Mouse (Mus musculus): ENCODE results near the gene Pkp1. TPM values are rescaled to one million over a fixed set of nuclear protein-coding genes. Genes with fewer than 3 reads are reported as not detected.

Pkp1 gene
- polyA plus RNA-seq, 1 experiment from 2014 or later: not detected

GRCm38 (mm10) chr1:135844481-135844880, 74.5 kb downstream of the Pkp1 start:
- ATAC-seq (ENCODE audit: low FRiP score, low TSS enrichment): no peak
- no peak overlapping the region for H3K4me2 ChIP-seq (replicated peaks; ENCODE audit: low read depth, low read length)
- 64% methylated on average over 6 of the region's 6 CpGs for WGBS

GRCm38 (mm10) chr1:135843519-135844262, 75.3 kb downstream of the Pkp1 start:
- no peaks in the 10 kb centered on the region for H3K9me3 ChIP-seq (ENCODE audit: control insufficient read depth, low read length)
- no peaks in the 10 kb centered on the region for H3K4me1 ChIP-seq (ENCODE audit: control insufficient read depth, insufficient read depth, low read length)
- no peak for ATAC-seq (ENCODE audit: low FRiP score, low TSS enrichment)
- no peak overlapping the region for H3K27ac ChIP-seq (ENCODE audit: low read depth, low read length)
- WGBS: 83% methylated on average over 10 of the region's 10 CpGs
- no peak overlapping the region for H3K4me2 ChIP-seq (replicated peaks; ENCODE audit: low read depth, low read length)
- H3K27me3 ChIP-seq (ENCODE audit: control insufficient read depth, insufficient read depth, low read length): no peaks in the 10 kb centered on the region
- H3K4me3 ChIP-seq (ENCODE audit: low read length): no peak overlapping the region
- H3K36me3 ChIP-seq (ENCODE audit: control insufficient read depth, insufficient read depth, low read length): no peaks in the 10 kb centered on the region
- H3K9ac ChIP-seq (ENCODE audit: low read depth, low read length): no peak overlapping the region; the same call in 1 of the 2 replicates

More at GRCm38 (mm10) chr1:135844481-135844880, 74.5 kb downstream of the Pkp1 start:
- no peaks in the 10 kb centered on the region for H3K36me3 ChIP-seq (ENCODE audit: control insufficient read depth, insufficient read depth, low read length)
- H3K4me3 ChIP-seq (ENCODE audit: low read length): no peak overlapping the region
- no peak overlapping the region for H3K9ac ChIP-seq (ENCODE audit: low read depth, low read length)
- H3K9me3 ChIP-seq (ENCODE audit: control insufficient read depth, low read length): no peaks in the 10 kb centered on the region
- no peaks in the 10 kb centered on the region for H3K27me3 ChIP-seq (ENCODE audit: control insufficient read depth, insufficient read depth, low read length)
- no peaks in the 10 kb centered on the region for H3K4me1 ChIP-seq (ENCODE audit: control insufficient read depth, insufficient read depth, low read length)
- no peak overlapping the region for H3K27ac ChIP-seq (ENCODE audit: low read depth, low read length)

GRCm38 (mm10) chr1:135840675-135841395, 78.2 kb downstream of the Pkp1 start:
- H3K4me3 ChIP-seq (ENCODE audit: low read length): no peak overlapping the region
- H3K9me3 ChIP-seq (ENCODE audit: control insufficient read depth, low read length): no peaks in the 10 kb centered on the region
- H3K27me3 ChIP-seq (ENCODE audit: control insufficient read depth, insufficient read depth, low read length): no peaks in the 10 kb centered on the region
- H3K9ac ChIP-seq (ENCODE audit: low read depth, low read length): no peak overlapping the region
- peaks cover 8% of the 10 kb centered on the region for H3K4me1 ChIP-seq (ENCODE audit: control insufficient read depth, insufficient read depth, low read length)
- WGBS: 49% methylated on average over 15 of the region's 15 CpGs
- no peak for ATAC-seq (ENCODE audit: low FRiP score, low TSS enrichment)
- no peak overlapping the region for H3K4me2 ChIP-seq (replicated peaks; ENCODE audit: low read depth, low read length)
- H3K27ac ChIP-seq (ENCODE audit: low read depth, low read length): no peak overlapping the region
- no peaks in the 10 kb centered on the region for H3K36me3 ChIP-seq (ENCODE audit: control insufficient read depth, insufficient read depth, low read length)

- H3K4me1 ChIP-seq (ENCODE audit: control insufficient read depth, insufficient read depth, low read length): peaks cover 9% of the 10 kb centered on the region
- H3K4me3 ChIP-seq (ENCODE audit: low read length): no peak overlapping the region
- 90% methylated on average over 6 of the region's 6 CpGs for WGBS
- H3K27ac ChIP-seq (ENCODE audit: low read depth, low read length): no peak overlapping the region
- no peak for ATAC-seq (ENCODE audit: low FRiP score, low TSS enrichment)
- no peaks in the 10 kb centered on the region for H3K36me3 ChIP-seq (ENCODE audit: control insufficient read depth, insufficient read depth, low read length)
- no peaks in the 10 kb centered on the region for H3K27me3 ChIP-seq (ENCODE audit: control insufficient read depth, insufficient read depth, low read length)
- no peak overlapping the region for H3K9ac ChIP-seq (ENCODE audit: low read depth, low read length)
- no peak overlapping the region for H3K4me2 ChIP-seq (replicated peaks; ENCODE audit: low read depth, low read length)
- no peaks in the 10 kb centered on the region for H3K9me3 ChIP-seq (ENCODE audit: control insufficient read depth, low read length)
Measured at GRCm38 (mm10) chr1:135839065-135839464, 79.9 kb downstream of the Pkp1 start.

- no peaks in the 10 kb centered on the region for H3K36me3 ChIP-seq (ENCODE audit: control insufficient read depth, insufficient read depth, low read length)
- H3K9me3 ChIP-seq (ENCODE audit: control insufficient read depth, low read length): no peaks in the 10 kb centered on the region
- no peak for ATAC-seq (ENCODE audit: low FRiP score, low TSS enrichment)
- no peak overlapping the region for H3K27ac ChIP-seq (ENCODE audit: low read depth, low read length)
- no peak overlapping the region for H3K4me3 ChIP-seq (ENCODE audit: low read length)
- H3K4me1 ChIP-seq (ENCODE audit: control insufficient read depth, insufficient read depth, low read length): peaks cover 9% of the 10 kb centered on the region
- no peak overlapping the region for H3K4me2 ChIP-seq (replicated peaks; ENCODE audit: low read depth, low read length)
- WGBS: 76% methylated on average over 4 of the region's 4 CpGs
- no peak overlapping the region for H3K9ac ChIP-seq (ENCODE audit: low read depth, low read length)
- H3K27me3 ChIP-seq (ENCODE audit: control insufficient read depth, insufficient read depth, low read length): no peaks in the 10 kb centered on the region
Measured at GRCm38 (mm10) chr1:135838626-135839025, 80.4 kb downstream of the Pkp1 start.

GRCm38 (mm10) chr1:135835716-135836483, 83.1 kb downstream of the Pkp1 start, which contains the start of gene Tnnt2:
Gene Tnnt2, plus strand, starts transcription at chr1:135836354.
- no peak within 1 kb of the TSS for H3K27ac ChIP-seq (ENCODE audit: low read depth, low read length)
- no peak within 1 kb of the TSS for H3K4me3 ChIP-seq (ENCODE audit: low read length)
- peaks cover 9% of the 10 kb centered on the region for H3K4me1 ChIP-seq (ENCODE audit: control insufficient read depth, insufficient read depth, low read length)
- H3K27me3 ChIP-seq (ENCODE audit: control insufficient read depth, insufficient read depth, low read length): no peaks in the 10 kb centered on the region
- ATAC-seq (ENCODE audit: low FRiP score, low TSS enrichment): no peak
- WGBS: 45% methylated on average over 9 of the region's 9 CpGs
- H3K9me3 ChIP-seq (ENCODE audit: control insufficient read depth, low read length): no peaks in the 10 kb centered on the region
- no peaks in the 10 kb centered on the region for H3K36me3 ChIP-seq (ENCODE audit: control insufficient read depth, insufficient read depth, low read length)
- no peak within 1 kb of the TSS for H3K9ac ChIP-seq (ENCODE audit: low read depth, low read length)
- H3K4me2 ChIP-seq (replicated peaks; ENCODE audit: low read depth, low read length): no peak within 1 kb of the TSS

GRCm38 (mm10) chr1:135834983-135835382, 84.0 kb downstream of the Pkp1 start:
- H3K27ac ChIP-seq (ENCODE audit: low read depth, low read length): no peak overlapping the region
- no peaks in the 10 kb centered on the region for H3K36me3 ChIP-seq (ENCODE audit: control insufficient read depth, insufficient read depth, low read length)
- no peaks in the 10 kb centered on the region for H3K27me3 ChIP-seq (ENCODE audit: control insufficient read depth, insufficient read depth, low read length)
- H3K4me2 ChIP-seq (replicated peaks; ENCODE audit: low read depth, low read length): no peak overlapping the region
- no peaks in the 10 kb centered on the region for H3K9me3 ChIP-seq (ENCODE audit: control insufficient read depth, low read length)
- peaks cover 9% of the 10 kb centered on the region for H3K4me1 ChIP-seq (ENCODE audit: control insufficient read depth, insufficient read depth, low read length)
- H3K9ac ChIP-seq (ENCODE audit: low read depth, low read length): no peak overlapping the region
- ATAC-seq (ENCODE audit: low FRiP score, low TSS enrichment): no peak
- H3K4me3 ChIP-seq (ENCODE audit: low read length): no peak overlapping the region
- WGBS: 82% methylated on average over 8 of the region's 8 CpGs

GRCm38 (mm10) chr1:135834206-135834859, 84.7 kb downstream of the Pkp1 start:
- no peak overlapping the region for H3K4me3 ChIP-seq (ENCODE audit: low read length)
- 49% methylated on average over 6 of the region's 6 CpGs for WGBS
- ATAC-seq (ENCODE audit: low FRiP score, low TSS enrichment): no peak
- H3K36me3 ChIP-seq (ENCODE audit: control insufficient read depth, insufficient read depth, low read length): no peaks in the 10 kb centered on the region
- H3K27me3 ChIP-seq (ENCODE audit: control insufficient read depth, insufficient read depth, low read length): no peaks in the 10 kb centered on the region
- H3K27ac ChIP-seq (ENCODE audit: low read depth, low read length): no peak overlapping the region
- H3K9me3 ChIP-seq (ENCODE audit: control insufficient read depth, low read length): no peaks in the 10 kb centered on the region
- H3K4me1 ChIP-seq (ENCODE audit: control insufficient read depth, insufficient read depth, low read length): peaks cover 9% of the 10 kb centered on the region
- H3K9ac ChIP-seq (ENCODE audit: low read depth, low read length): no peak overlapping the region
- H3K4me2 ChIP-seq (replicated peaks; ENCODE audit: low read depth, low read length): no peak overlapping the region
